Mouse (Mus musculus): ENCODE measurements around the gene Psme1. TPM values are rescaled to one million over a fixed set of nuclear protein-coding genes. Genes with fewer than 3 reads are reported as not detected.

The Psme1 gene
- polyA plus RNA-seq, 1 experiment = 3.2 TPM

DNA sequence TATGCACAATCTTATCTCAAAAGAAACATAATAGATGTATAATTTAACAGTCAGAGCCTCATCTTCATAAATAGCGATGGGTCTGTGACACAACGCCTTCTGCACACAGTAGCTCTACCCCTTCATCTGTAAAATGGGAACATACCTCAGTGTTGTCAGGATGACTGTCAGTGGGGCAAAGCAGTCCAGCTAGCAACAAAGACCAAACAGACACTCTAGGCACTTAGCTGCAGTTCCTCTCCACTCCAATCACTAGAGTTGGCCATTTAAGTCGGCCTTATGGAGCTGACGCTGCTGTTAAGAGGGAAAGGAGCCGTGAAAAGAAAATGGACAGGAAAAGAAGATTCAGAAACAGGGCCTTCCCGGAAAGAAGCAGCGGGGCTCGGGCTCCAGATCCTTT, 26.1 kb upstream of the Psme1 start:
- H3K9me3 ChIP-seq (ENCODE audit: control insufficient read depth, low read length) = peaks cover 2% of the 10 kb centered on the region; the same call in 1 of the 2 replicates
- peaks cover 39% of the 10 kb centered on the region for H3K4me1 ChIP-seq (ENCODE audit: control insufficient read depth)
- no peak overlapping the region for H3K4me3 ChIP-seq (replicated peaks)
- H3K36me3 ChIP-seq (ENCODE audit: control insufficient read depth) = peaks cover 42% of the 10 kb centered on the region
- no peak for TF ChIP-seq GATA1 (IDR thresholded peaks at IDR 0.05; ENCODE audit: low read length)
- no peak for TF ChIP-seq TAL1 (IDR thresholded peaks at IDR 0.05; ENCODE audit: low read length)
- no peaks in the 10 kb centered on the region for H3K27me3 ChIP-seq (ENCODE audit: control insufficient read depth)

DNA sequence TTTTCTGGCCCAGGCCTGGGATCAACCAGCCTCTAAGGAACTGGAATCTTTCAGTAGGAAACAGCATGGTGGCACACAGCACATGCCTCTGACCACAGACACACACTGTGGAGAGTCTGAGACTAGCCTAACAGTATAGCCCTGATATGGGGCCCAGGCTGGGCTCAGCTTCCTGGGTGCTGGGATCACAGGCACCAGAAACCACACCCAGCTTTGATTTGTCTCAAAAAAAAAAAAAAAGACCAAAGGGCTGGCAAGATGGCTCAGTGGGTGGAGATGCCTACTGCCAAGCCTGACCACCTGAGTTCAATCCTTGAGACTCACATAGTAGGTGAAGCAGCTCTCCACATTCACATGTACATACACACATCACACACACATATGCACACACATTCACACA, 23.3 kb upstream of the Psme1 start:
- Histone ChIP-seq H3K4me3 (replicated peaks) (no peak overlapping the region), H3K36me3 (ENCODE audit: control insufficient read depth) (peaks cover 13% of the 10 kb centered on the region), H3K27me3 (ENCODE audit: control insufficient read depth) (no peaks in the 10 kb centered on the region), H3K9me3 (ENCODE audit: control insufficient read depth, low read length) (peaks cover 2% of the 10 kb centered on the region; the same call in 1 of the 2 replicates), H3K4me1 (ENCODE audit: control insufficient read depth) (peaks cover 59% of the 10 kb centered on the region)
- TF ChIP-seq GATA1 (IDR thresholded peaks at IDR 0.05; ENCODE audit: low read length) = no peak
- TF ChIP-seq TAL1 (IDR thresholded peaks at IDR 0.05; ENCODE audit: low read length) = no peak

DNA sequence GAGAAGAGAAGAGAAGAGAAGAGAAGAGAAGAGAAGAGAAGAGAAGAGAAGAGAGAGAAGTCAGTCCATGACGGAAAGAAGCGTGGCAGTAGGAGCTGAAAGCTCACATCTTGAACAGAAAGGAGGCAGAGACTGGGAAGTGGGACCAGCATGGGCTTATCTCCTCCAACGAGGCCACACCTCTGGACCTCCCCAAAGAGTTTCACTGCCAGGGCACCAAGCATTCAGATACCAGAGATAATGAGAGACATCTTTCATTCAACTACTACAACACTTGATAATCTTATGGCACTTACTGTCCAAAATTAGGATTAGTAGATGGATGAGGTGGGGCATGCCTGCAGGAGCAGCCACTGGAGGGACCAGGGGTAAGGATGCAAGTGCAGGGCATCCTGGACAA, 22.1 kb upstream of the Psme1 start:
- peaks cover 64% of the 10 kb centered on the region for H3K4me1 ChIP-seq (ENCODE audit: control insufficient read depth)

DNA sequence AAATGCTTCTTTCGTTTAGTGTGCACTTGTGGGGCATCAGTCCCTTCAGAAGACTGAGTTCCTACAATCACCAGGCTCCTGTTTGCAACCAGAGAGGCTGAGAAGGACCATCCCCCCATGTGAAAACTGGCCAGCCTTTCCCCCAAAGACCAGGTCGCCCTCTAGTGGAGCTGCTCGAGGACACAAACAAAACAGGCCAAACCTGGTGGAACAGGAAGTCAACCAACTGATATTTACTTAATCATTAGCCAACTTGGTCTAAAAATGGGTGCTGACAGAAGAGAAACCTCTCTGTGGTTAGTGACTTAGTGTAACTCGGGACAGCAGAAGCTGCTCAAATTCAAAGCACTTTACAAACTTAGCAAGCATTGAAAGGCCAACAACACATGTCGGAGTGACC, 20.9 kb upstream of the Psme1 start:
- Histone ChIP-seq H3K4me1 (ENCODE audit: control insufficient read depth) (peaks cover 75% of the 10 kb centered on the region), H3K27me3 (ENCODE audit: control insufficient read depth) (no peaks in the 10 kb centered on the region), H3K36me3 (ENCODE audit: control insufficient read depth) (peaks cover 9% of the 10 kb centered on the region), H3K4me3 (replicated peaks) (no peak overlapping the region), H3K9me3 (ENCODE audit: control insufficient read depth, low read length) (peaks cover 2% of the 10 kb centered on the region; the same call in 1 of the 2 replicates)
- no peak for TF ChIP-seq GATA1 (IDR thresholded peaks at IDR 0.05; ENCODE audit: low read length)
- TF ChIP-seq TAL1 (IDR thresholded peaks at IDR 0.05; ENCODE audit: low read length) = no peak

More for the DNA sequence above, 22.1 kb upstream of the Psme1 start:
- H3K4me3 ChIP-seq (replicated peaks) = no peak overlapping the region
- H3K36me3 ChIP-seq (ENCODE audit: control insufficient read depth) = peaks cover 3% of the 10 kb centered on the region
- peaks cover 2% of the 10 kb centered on the region; the same call in 1 of the 2 replicates for H3K9me3 ChIP-seq (ENCODE audit: control insufficient read depth, low read length)
- TF ChIP-seq GATA1 (IDR thresholded peaks at IDR 0.05; ENCODE audit: low read length) (no peak), TAL1 (IDR thresholded peaks at IDR 0.05; ENCODE audit: low read length) (no peak)
- H3K27me3 ChIP-seq (ENCODE audit: control insufficient read depth) = no peaks in the 10 kb centered on the region

DNA sequence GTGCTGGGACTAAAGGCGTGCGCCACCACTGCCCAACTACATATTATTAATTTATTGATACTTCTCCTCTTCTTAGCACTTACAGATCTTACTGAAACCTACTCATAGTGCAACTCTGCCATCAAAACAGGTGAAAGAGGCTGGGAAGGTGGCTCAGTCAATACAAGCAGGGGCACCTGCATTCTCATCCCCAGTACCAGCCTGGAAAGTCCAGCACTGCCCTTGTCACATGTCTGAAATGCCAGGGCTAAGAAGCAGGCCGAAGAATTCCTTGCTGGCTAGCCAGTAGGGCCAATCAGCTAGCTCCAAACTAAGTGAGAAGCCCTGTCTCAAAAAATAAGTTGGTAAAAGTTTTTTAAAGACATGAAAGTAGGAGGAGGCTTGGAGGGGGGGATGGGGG, 20.3 kb upstream of the Psme1 start:
- Histone ChIP-seq H3K4me3 (replicated peaks) (no peak overlapping the region), H3K9me3 (ENCODE audit: control insufficient read depth, low read length) (peaks cover 2% of the 10 kb centered on the region; the same call in 1 of the 2 replicates), H3K36me3 (ENCODE audit: control insufficient read depth) (peaks cover 14% of the 10 kb centered on the region), H3K4me1 (ENCODE audit: control insufficient read depth) (peaks cover 77% of the 10 kb centered on the region), H3K27me3 (ENCODE audit: control insufficient read depth) (no peaks in the 10 kb centered on the region)
- no peak for TF ChIP-seq TAL1 (IDR thresholded peaks at IDR 0.05; ENCODE audit: low read length)
- TF ChIP-seq GATA1 (IDR thresholded peaks at IDR 0.05; ENCODE audit: low read length) = no peak

DNA sequence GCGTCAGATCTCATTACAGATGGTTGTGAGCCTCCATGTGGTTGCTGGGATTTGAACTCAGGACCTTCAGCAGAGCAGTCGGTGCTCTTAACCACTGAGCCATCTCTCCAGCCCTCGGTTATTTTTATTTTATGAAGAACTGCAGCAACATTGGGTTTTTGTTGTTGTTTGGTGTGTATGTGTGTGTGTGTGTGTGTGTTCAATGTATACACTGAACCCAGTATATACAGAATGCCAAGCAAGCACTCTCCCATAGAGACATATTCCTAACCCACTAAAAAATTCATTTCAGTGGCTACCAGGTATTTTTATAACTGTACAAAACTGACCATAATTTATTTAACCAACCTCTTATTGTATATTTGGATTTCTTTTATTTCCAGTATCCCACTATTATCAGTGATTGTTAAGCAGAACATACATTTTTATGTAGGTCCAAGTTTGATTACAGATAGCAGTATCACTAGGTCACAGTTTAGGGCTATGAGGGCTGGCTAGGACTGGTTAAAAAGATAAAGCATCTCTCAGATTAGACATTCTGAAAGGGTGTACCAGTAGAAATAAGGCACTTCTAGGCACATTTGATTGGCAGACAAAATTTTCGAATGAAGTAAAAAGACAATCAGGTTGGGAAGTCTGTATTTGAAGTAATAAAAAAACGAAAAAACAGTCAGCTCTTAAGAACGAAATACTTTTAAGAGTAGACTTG, 19.0 kb upstream of the Psme1 start:
- no peaks in the 10 kb centered on the region for H3K27me3 ChIP-seq (ENCODE audit: control insufficient read depth)
- TF ChIP-seq GATA1 (IDR thresholded peaks at IDR 0.05; ENCODE audit: low read length) (peak; percentile 68), TAL1 (IDR thresholded peaks at IDR 0.05; ENCODE audit: low read length) (peak; percentile 68)
- peaks cover 2% of the 10 kb centered on the region; the same call in 1 of the 2 replicates for H3K9me3 ChIP-seq (ENCODE audit: control insufficient read depth, low read length)
- H3K36me3 ChIP-seq (ENCODE audit: control insufficient read depth) = peaks cover 27% of the 10 kb centered on the region
- peak overlapping the region; percentile 68 for H3K4me3 ChIP-seq (replicated peaks)
- H3K4me1 ChIP-seq (ENCODE audit: control insufficient read depth) = peaks cover 78% of the 10 kb centered on the region

DNA sequence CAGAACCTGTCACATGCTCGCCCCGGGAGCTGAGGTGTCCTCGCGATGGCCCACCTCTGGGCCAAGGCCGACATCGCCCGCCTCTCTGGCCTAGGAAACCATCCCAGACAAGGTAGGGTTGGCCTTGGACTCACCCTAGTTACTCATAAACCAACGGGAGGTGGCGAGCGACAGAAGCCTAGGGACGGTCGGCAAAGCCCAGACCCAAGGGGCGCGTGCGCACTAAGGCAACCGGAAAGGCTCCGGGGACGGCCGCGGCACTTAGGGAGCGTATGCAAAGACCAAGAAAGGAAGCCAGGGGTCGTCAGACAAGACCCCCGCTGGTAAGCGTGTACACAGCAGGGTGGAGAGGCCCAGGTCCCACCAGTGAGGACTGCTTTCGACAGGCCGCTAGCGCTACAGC, 18.1 kb upstream of the Psme1 start, which contains the start of gene Dcaf11:
Gene Dcaf11, plus strand, starts transcription at position 208 of the 403 bp plus-strand sequence.
- H3K4me1 ChIP-seq (ENCODE audit: control insufficient read depth) = peaks cover 69% of the 10 kb centered on the region
- H3K27me3 ChIP-seq (ENCODE audit: control insufficient read depth) = no peaks in the 10 kb centered on the region
- H3K9me3 ChIP-seq (ENCODE audit: control insufficient read depth, low read length) = peaks cover 2% of the 10 kb centered on the region; the same call in 1 of the 2 replicates
- TF ChIP-seq TAL1 (IDR thresholded peaks at IDR 0.05; ENCODE audit: low read length) = no peak
- TF ChIP-seq GATA1 (IDR thresholded peaks at IDR 0.05; ENCODE audit: low read length) = no peak
- peak within 1 kb of the TSS; percentile 68 for H3K4me3 ChIP-seq (replicated peaks)
- peaks cover 36% of the 10 kb centered on the region for H3K36me3 ChIP-seq (ENCODE audit: control insufficient read depth)

DNA sequence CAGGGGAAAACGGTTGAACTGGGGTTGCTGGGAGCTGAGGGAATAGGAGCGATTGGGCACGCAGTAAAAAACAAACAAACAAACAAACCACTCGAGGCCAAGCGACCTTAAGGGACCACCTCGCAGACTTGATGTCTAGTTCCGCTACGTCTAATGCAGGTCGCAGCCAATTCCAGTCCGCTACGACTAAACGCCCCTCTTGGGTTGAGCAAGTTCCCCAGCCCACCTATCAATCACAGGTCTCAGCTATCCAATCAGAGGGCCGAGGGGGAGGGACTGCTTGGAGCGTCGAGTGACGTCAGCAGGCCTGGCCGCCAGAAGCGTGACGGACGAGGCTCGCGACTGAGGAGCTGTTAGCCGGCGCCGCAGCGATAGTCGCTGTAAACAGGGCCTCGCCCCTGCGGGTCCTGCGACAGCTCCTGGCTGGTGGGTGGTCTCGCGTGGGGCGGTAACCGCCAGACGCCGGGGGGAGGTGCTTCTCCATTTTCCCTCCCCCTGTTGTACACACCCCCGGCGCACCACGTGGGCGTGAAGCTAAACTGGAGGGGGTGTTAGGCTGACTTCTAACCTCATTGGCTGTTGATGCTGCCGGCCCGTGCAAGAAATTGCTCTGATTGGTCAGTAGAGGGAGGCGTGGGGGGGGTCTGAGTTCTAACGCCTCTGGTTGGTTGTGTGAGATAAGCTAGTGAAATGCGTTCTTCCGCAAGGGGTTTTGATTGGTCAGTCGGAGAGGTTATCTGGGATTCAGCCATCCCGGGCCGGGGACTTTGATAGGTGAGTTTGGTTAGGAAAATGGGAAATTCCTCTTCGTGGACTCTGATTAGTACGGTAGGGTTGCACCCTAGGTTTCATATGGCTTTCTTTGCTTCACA, 17.5 kb upstream of the Psme1 start, which contains the start of gene A730061H03Rik:
Gene A730061H03Rik, minus strand, starts transcription at position 205 of the 872 bp plus-strand sequence.
- peaks cover 2% of the 10 kb centered on the region; the same call in 1 of the 2 replicates for H3K9me3 ChIP-seq (ENCODE audit: control insufficient read depth, low read length)
- no peaks in the 10 kb centered on the region for H3K27me3 ChIP-seq (ENCODE audit: control insufficient read depth)
- TF ChIP-seq GATA1 (IDR thresholded peaks at IDR 0.05; ENCODE audit: low read length) (peak; percentile 50), TAL1 (IDR thresholded peaks at IDR 0.05; ENCODE audit: low read length) (no peak)
- H3K36me3 ChIP-seq (ENCODE audit: control insufficient read depth) = peaks cover 42% of the 10 kb centered on the region
- peak within 1 kb of the TSS; percentile 68 for H3K4me3 ChIP-seq (replicated peaks)
- peaks cover 65% of the 10 kb centered on the region for H3K4me1 ChIP-seq (ENCODE audit: control insufficient read depth)

DNA sequence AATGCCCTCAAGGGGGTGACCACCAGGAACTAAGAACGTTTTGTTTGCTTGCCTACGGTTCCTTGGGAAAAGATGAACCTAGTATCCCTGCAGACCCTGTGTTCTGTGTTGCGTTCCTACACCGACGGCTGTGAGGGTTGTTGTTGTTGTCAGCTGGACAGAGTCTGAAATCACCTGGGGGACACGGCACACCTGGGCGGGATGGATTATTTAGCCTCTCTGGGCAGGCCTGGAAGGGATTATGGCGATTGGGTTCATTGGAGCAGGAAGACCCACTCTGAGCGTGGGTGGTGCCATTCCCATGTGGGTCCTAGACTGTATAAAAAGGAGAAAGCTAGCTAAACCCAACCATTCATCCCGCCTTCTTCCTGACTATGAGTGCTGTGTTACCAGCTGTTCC, 16.1 kb upstream of the Psme1 start:
- peak overlapping the region; percentile 68 for H3K4me3 ChIP-seq (replicated peaks)
- peaks cover 57% of the 10 kb centered on the region for H3K36me3 ChIP-seq (ENCODE audit: control insufficient read depth)
- peaks cover 52% of the 10 kb centered on the region for H3K4me1 ChIP-seq (ENCODE audit: control insufficient read depth)
- H3K9me3 ChIP-seq (ENCODE audit: control insufficient read depth, low read length) = no peaks in the 10 kb centered on the region
- H3K27me3 ChIP-seq (ENCODE audit: control insufficient read depth) = no peaks in the 10 kb centered on the region
- TF ChIP-seq TAL1 (IDR thresholded peaks at IDR 0.05; ENCODE audit: low read length) (no peak), GATA1 (IDR thresholded peaks at IDR 0.05; ENCODE audit: low read length) (no peak)

Data from erythroblast, embryonic 14.5 days (primary cell).